Mouse (Mus musculus): ENCODE data around the gene Gm20914. TPM values are rescaled to one million over a fixed set of nuclear protein-coding genes. Genes with fewer than 3 reads are reported as not detected.
"Not testable (repeated sequence)": the region's sequence is repeated elsewhere in the genome, so short reads cannot be mapped to it uniquely, and the experiment has no call there.

Gene Gm20914
- not detected in 2 replicates for polyA plus RNA-seq (2014; fragmentation: Nextera tagmentation; extraction: Ambion mirVana)

DNA sequence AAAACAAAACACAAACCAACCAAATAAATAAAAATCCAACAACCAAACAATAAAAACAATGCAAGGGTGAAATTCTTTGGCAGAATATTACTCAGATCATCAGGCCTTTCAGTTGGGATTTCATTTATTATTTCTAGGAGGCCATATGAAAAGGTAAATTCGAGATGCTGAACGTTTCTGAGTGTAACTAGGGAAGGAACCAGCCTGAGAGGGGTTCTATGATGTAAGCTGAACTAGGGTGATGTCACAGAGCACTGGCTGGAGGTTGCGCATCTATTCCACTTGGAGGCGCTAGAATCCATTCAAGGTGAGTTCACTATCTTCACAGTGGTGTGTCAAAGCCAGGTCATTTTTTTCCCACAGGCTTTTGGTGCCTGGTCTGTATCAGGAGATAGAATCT lies at the start of gene Gm20914:
Gm20914 (plus strand) TSS at position 301 of the 400 bp plus-strand sequence.
- not testable (repeated sequence) for H3K4me3 ChIP-seq (ENCODE audit: low read depth, low read length); H3K36me3 ChIP-seq (ENCODE audit: control insufficient read depth, insufficient read depth, low read length); H3K4me2 ChIP-seq (ENCODE audit: low read length); H3K27ac ChIP-seq (ENCODE audit: low read depth); H3K27me3 ChIP-seq (replicated peaks; ENCODE audit: control insufficient read depth, insufficient read depth, low read length); DNase-seq (ENCODE audit: low spot score); H3K9me3 ChIP-seq (ENCODE audit: control insufficient read depth, low read length); ATAC-seq (replicated peaks; ENCODE audit: low FRiP score, low TSS enrichment, low read depth); H3K9ac ChIP-seq (ENCODE audit: low read length); H3K4me1 ChIP-seq (replicated peaks; ENCODE audit: control insufficient read depth, insufficient read depth, low read length)
- WGBS: no CpG with 5 or more reads among the region's 4 CpGs

Other genes with a start within 250 kb of the Gm20914 start
- not detected in 2 replicates for gene Gm21854, start 69.0 kb upstream of the Gm20914 start, polyA plus RNA-seq (2014; fragmentation: Nextera tagmentation; extraction: Ambion mirVana)
- not detected in 2 replicates for gene Gm28171, start 67.4 kb downstream of the Gm20914 start, polyA plus RNA-seq (2014; fragmentation: Nextera tagmentation; extraction: Ambion mirVana)
- gene Gm21778, start 216.5 kb downstream of the Gm20914 start, polyA plus RNA-seq (2014; fragmentation: Nextera tagmentation; extraction: Ambion mirVana): not detected in 2 replicates